Mouse (Mus musculus) neural tube, embryonic 12.5 days (tissue): ENCODE measurements around the gene Dhx37. TPM values are rescaled to one million over a fixed set of nuclear protein-coding genes. Genes with fewer than 3 reads are reported as not detected.

Experiments
- microRNA-seq: library from miRNA; unstranded; fragments of <30 nt; microRNA quantifications from one replicate; pipeline ENCODE4, GENCODE M21; 2017
- polyA plus RNA-seq: library from polyadenylated mRNA; unstranded; fragments of >200 nt; fragmentation: Nextera tagmentation; extraction: Ambion mirVana; gene quantifications from 2 replicates; pipeline ENCODE4 v1.2.1, GENCODE M21; 2016

Gene Dhx37
- polyA plus RNA-seq, 1 experiment from 2014 or later, result 15.6 TPM

Small RNA genes lying within 50 kb of the gene (microRNA-seq; reads per million reads assigned to microRNA genes)
- not detected for gene Gm27551

Other genes with a start within 250 kb of the Dhx37 start
- gene Scarb1, start 93.0 kb downstream of the Dhx37 start, polyA plus RNA-seq, result 26.6 and 28.2 TPM in 2 replicates
- 0.92 and 1.1 TPM in 2 replicates for gene Gm10382, start 44.8 kb downstream of the Dhx37 start, polyA plus RNA-seq
- gene Ubc, start 43.9 kb downstream of the Dhx37 start, polyA plus RNA-seq, result 1,083 and 1,154 TPM in 2 replicates
- gene Bri3bp, start 7.4 kb upstream of the Dhx37 start, polyA plus RNA-seq, result 37.0 and 39.2 TPM in 2 replicates
- 63.1 and 67.5 TPM in 2 replicates for gene Aacs, start 41.7 kb upstream of the Dhx37 start, polyA plus RNA-seq
- gene Tmem132b, start 97.7 kb upstream of the Dhx37 start, polyA plus RNA-seq, result 2.7 and 3.1 TPM in 2 replicates